Mouse (Mus musculus) bone marrow macrophage, adult 2 months (primary cell): Measurements from ENCODE around the gene Arhgap35. TPM values are rescaled to one million over a fixed set of nuclear protein-coding genes. Genes with fewer than 3 reads are reported as not detected.
A peak's percentile ranks its signal among the peaks of the same experiment; 100 is the strongest.

Source experiments
- H3K27ac ChIP-seq: 2 replicates; pipeline ENCODE4 v1.5.1; 2012; ENCODE audit warnings: low read depth, low read length; ENCODE audit not compliant: insufficient read depth
- H3K4me1 ChIP-seq: 2 replicates; pipeline ENCODE4 v1.6.1; 2012; ENCODE audit warnings: low read length; ENCODE audit not compliant: control insufficient read depth, insufficient read depth
- H3K4me3 ChIP-seq: 2 replicates; pipeline ENCODE4 v1.5.1; 2012; ENCODE audit warnings: mild to moderate bottlenecking, low read length, moderate library complexity; ENCODE audit not compliant: insufficient read depth
- CTCF ChIP-seq: IDR thresholded peaks from 2 replicates; pipeline ENCODE4 v1.5.1; 2012; ENCODE audit warnings: low read depth, mild to moderate bottlenecking, low read length, moderate library complexity
- POLR2A ChIP-seq: IDR thresholded peaks from 2 replicates; pipeline ENCODE4 v1.6.1; 2012; ENCODE audit warnings: mild to moderate bottlenecking, low read depth, low read length, borderline replicate concordance
- polyA plus RNA-seq: library from polyadenylated mRNA; stranded (reverse); fragments of >200 nt; gene quantifications from 2 replicates; pipeline ENCODE4 v1.2.4, GENCODE M21; 2012; ENCODE audit not compliant: missing spikeins, insufficient read depth, insufficient read length

The Arhgap35 gene
- polyA plus RNA-seq, 1 experiment, result 5.4 TPM

GRCm38 (mm10) chr7:16544770-16545169, 70.0 kb downstream of the Arhgap35 start:
- H3K4me1 ChIP-seq, result peaks cover 3% of the 10 kb centered on the region; the same call in 1 of the 2 replicates
- no peak overlapping the region for H3K4me3 ChIP-seq
- TF ChIP-seq CTCF (no peak), POLR2A (no peak)
- no peak overlapping the region for H3K27ac ChIP-seq

GRCm38 (mm10) chr7:16537220-16537903, 77.4 kb downstream of the Arhgap35 start:
- no peak overlapping the region for H3K4me3 ChIP-seq
- TF ChIP-seq CTCF (no peak), POLR2A (no peak)
- H3K4me1 ChIP-seq, result no peaks in the 10 kb centered on the region
- no peak overlapping the region for H3K27ac ChIP-seq

DNA sequence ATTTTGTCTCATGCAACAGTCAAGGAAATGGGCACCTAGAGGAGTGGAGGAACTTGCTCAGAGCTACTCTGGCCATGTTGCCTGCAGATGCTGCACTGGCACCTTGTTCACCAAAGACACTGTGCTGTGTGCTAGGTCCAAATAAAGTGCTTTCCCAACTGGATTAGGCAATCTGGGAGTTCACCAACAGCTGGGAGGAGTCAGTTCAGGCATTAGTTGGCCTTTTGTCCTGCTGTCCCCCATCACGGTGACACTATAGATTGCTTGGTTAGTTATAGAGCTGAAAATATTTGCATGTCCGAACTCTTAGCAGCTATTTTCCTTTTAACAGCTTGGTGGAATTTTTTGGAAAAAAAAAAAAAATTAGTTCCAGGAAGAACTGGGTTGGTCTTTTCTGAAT, 88.8 kb downstream of the Arhgap35 start:
- H3K4me3 ChIP-seq, result no peak overlapping the region
- H3K27ac ChIP-seq, result no peak overlapping the region
- no peak for TF ChIP-seq CTCF
- no peak for TF ChIP-seq POLR2A
- peaks cover 9% of the 10 kb centered on the region for H3K4me1 ChIP-seq

DNA sequence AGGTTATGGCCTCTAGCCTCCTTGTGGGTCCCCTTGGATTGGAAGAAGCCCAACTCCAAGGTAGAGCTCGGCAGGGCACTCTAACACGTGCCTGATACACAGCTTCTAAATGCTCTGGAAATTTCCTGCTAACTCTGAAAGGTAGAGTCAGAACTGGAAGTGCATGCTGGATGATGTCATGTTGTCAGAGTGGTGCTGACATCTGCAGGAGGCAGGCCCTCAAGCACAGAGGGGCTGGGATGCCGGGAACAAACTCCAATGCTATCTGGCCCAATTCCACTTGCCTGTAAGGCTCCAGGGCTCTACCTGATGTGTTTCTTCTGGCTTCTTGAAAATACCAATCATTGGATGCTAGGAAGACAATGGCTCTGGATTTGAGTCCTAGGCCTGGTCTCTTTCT, 89.3 kb downstream of the Arhgap35 start:
- Histone ChIP-seq H3K4me3 (no peak overlapping the region), H3K4me1 (peaks cover 9% of the 10 kb centered on the region), H3K27ac (no peak overlapping the region)
- TF ChIP-seq POLR2A, result no peak
- no peak for TF ChIP-seq CTCF

DNA sequence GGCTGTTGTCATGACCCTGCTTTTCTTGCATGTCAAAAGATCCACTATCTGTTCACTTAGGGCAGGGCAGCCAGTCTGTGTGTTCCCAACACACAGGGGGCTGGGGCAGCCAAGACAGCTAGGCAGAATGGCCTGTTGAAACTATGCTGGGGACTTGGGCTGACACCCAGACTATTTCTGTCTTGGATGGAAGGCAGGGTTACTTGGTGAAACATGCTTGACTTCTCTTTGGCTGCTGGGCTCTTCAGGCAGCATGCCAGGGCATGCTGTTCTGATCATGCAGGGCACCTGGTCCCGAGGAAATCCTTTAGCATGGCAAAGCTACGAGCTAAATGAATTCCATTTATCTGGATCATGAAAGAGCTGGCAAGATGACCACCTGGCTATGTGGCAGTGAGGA, 90.5 kb downstream of the Arhgap35 start:
- Histone ChIP-seq H3K27ac (no peak overlapping the region), H3K4me1 (peaks cover 9% of the 10 kb centered on the region), H3K4me3 (no peak overlapping the region)
- no peak for TF ChIP-seq CTCF
- TF ChIP-seq POLR2A, result no peak

GRCm38 (mm10) chr7:16519310-16519709, 95.5 kb downstream of the Arhgap35 start:
- no peak for TF ChIP-seq CTCF
- no peak for TF ChIP-seq POLR2A
- H3K27ac ChIP-seq, result no peak overlapping the region
- no peaks in the 10 kb centered on the region for H3K4me1 ChIP-seq
- no peak overlapping the region for H3K4me3 ChIP-seq

- no peak overlapping the region for H3K27ac ChIP-seq
- TF ChIP-seq CTCF, result no peak
- no peak for TF ChIP-seq POLR2A
- no peak overlapping the region for H3K4me3 ChIP-seq
- no peaks in the 10 kb centered on the region for H3K4me1 ChIP-seq
These were observed 97.6 kb downstream of the Arhgap35 start for GRCm38 (mm10) chr7:16517198-16517597.

DNA sequence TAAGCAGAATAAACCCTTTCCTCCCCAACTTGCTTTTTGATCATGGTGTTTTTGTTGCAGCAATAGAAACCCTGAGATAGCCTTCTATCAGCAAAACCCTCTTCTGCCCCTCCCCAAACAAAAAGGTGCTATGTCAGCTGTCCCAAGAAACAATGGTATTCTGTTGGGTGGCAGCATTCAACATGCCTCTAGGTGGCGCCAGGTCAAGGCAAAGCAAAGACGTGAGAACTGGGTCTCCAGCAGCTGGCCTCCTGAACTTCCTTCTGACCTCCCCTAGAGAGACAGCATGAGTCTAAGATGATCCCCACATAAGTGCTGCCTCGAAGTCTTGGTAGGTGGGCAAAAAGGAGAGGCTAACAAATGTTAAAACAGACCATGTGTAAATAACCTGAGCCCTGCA, 107.5 kb downstream of the Arhgap35 start:
- no peak overlapping the region for H3K27ac ChIP-seq
- TF ChIP-seq POLR2A (no peak), CTCF (peak; percentile 67)
- no peak overlapping the region for H3K4me3 ChIP-seq
- H3K4me1 ChIP-seq, result 0 out of 2 replicates have a peak, but pooled peaks cover 2% of the 10 kb centered on the region

GRCm38 (mm10) chr7:16505226-16505593, 109.6 kb downstream of the Arhgap35 start:
- H3K27ac ChIP-seq, result no peak overlapping the region
- no peak overlapping the region for H3K4me3 ChIP-seq
- H3K4me1 ChIP-seq, result 0 out of 2 replicates have a peak, but pooled peaks cover 2% of the 10 kb centered on the region
- TF ChIP-seq POLR2A (no peak), CTCF (no peak)

- H3K4me3 ChIP-seq, result no peak overlapping the region
- 0 out of 2 replicates have a peak, but pooled peaks cover 2% of the 10 kb centered on the region for H3K4me1 ChIP-seq
- H3K27ac ChIP-seq, result no peak overlapping the region
- no peak for TF ChIP-seq CTCF
- no peak for TF ChIP-seq POLR2A
These were observed 110.1 kb downstream of the Arhgap35 start for GRCm38 (mm10) chr7:16504573-16505225.

GRCm38 (mm10) chr7:16501571-16501970, 113.2 kb downstream of the Arhgap35 start:
- TF ChIP-seq CTCF (no peak), POLR2A (no peak)
- Histone ChIP-seq H3K4me1 (no peaks in the 10 kb centered on the region), H3K4me3 (no peak overlapping the region), H3K27ac (no peak overlapping the region)
